Mouse (Mus musculus) cerebellum, postnatal 10 days (tissue): ENCODE results near the gene S1pr5.
A peak's percentile ranks its signal among the peaks of the same experiment; 100 is the strongest.
"Not testable (repeated sequence)": the region's sequence is repeated elsewhere in the genome, so short reads cannot be mapped to it uniquely, and the experiment has no call there.

Source experiments
- DNase-seq, 2 experiments: peaks; one replicate each; pipeline ENCODE4 v3.0.0; 2021; ENCODE audit warnings: mixed read lengths in 2 of 2

S1pr5 gene

GRCm38 (mm10) chr9:21204156-21204527 lies 44.1 kb downstream of the S1pr5 start:
- no peak for DNase-seq

DNA sequence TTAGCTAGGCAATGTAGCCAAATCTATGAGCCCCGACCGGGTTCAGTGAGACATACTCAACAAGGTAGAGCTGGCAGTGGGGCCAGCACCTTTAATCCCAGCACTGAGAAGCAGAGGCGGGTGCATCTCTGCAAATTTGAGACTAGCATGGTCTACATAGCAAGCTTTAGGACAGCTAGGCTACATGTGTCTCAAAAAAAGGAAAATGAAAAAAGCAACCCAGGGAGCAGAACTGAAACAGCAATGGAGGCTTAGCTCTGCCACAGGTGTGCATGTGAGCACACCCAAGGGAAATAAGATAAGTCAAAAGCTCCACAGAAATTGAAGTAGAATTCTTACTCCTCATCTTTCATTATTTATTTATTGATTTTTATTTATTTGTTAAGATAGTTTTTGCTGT lies 49.3 kb downstream of the S1pr5 start:
- DNase-seq, result no peak

DNA sequence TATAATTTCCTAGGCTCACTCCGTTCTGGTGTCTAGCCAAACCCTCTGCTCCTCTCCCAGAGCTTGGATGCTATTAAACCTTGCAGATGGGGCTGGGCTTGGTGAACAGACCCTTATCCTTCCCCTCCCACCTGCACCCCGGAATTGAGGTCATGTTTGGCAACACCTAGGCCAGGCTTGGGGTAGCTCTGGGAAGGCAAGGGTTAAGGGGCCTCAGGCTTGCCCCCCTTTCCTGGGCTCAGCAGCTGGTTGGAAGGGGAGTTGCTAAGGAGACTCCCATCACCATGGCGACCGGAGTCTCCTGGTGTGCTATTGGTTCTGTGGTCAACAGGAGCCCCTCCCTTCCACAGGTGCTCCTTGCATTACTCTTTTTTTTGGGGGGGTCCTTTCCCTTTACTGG lies 50.3 kb downstream of the S1pr5 start:
- DNase-seq, result peak; percentile 83 to 87

- DNase-seq, result peak; percentile 80 to 83
Observed at GRCm38 (mm10) chr9:21196521-21197433, 51.5 kb downstream of the S1pr5 start.

DNA sequence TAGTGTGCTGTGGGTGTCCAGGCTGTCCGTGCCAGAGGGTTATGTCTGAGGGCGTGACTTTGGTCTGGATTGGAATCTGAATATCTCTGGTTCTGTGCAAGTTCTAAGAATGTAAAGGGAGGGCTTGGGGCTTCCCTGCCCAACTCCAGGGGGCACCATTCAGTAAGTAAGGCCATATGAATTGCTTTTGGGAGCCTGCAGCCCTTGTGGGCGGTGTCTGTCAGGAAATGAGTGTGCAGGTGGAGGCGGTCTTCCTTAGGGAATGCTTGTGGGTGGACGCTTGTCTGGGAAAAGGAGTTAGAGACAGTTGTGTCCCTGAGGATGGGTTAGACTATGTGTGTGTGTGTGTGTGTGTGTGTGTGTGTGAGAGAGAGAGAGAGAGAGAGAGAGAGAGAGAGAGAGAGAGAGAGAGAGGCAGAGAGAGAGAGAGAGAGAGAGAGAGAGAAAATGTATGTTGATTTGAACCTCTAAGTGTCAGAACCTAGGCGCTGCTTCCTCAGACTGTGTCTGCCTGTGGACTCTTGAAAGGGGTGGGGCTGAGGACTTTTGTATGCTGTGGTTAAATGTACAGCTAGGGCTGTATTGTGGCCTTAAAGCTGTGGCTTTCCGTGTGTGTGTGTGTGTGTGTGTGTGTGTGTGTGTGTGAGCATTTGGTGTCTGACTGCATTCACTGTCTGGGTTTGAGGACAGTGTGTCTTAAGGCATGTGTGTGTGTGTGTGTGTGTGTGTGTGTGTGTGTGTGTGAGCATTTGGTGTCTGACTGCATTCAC lies 52.3 kb downstream of the S1pr5 start:
- DNase-seq, result not testable (repeated sequence)

GRCm38 (mm10) chr9:21194787-21195493 lies 53.3 kb downstream of the S1pr5 start:
- DNase-seq, result no peak

DNA sequence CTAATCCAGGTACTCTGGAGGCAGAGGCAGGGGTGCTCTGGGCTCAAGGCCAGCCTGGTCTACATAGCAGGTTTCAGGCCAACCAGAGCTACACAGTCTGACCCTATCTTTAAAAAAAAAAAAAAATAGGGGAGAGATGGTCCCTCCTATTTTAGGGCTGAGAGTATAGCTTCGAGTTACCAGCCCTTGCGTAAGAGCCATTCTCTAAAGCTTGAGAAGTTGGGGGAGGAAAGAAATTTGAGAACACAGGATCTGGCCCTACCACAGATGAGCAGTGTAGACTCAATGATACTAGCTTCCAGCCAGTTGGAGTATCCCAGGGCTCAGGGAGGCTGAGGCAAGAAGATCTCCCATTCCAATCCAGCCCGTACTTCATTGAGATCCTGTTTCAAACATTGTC lies 54.5 kb downstream of the S1pr5 start:
- DNase-seq, result no peak
